Mouse (Mus musculus) G1E (cell line): Measurements from ENCODE around the gene Tgfbr3.

ENCODE experiments used
- GATA1 ChIP-seq: IDR thresholded peaks from 2 replicates; pipeline ENCODE4 v1.6.1; 2012; ENCODE audit warnings: borderline replicate concordance, low read length, inconsistent platforms, mixed read lengths
- GATA2 ChIP-seq: IDR thresholded peaks from 2 replicates; pipeline ENCODE4 v1.6.1; 2012; ENCODE audit warnings: low read depth, low read length, inconsistent platforms, borderline replicate concordance

- no peak for TF ChIP-seq GATA1
- TF ChIP-seq GATA2: no peak
These were observed 122.1 kb downstream of the Tgfbr3 start for GRCm38 (mm10) chr5:107167373-107167772.
